Mouse (Mus musculus): ENCODE measurements around the gene Rfng. TPM values are rescaled to one million over a fixed set of nuclear protein-coding genes. Genes with fewer than 3 reads are reported as not detected.
"Not testable (repeated sequence)": the region's sequence is repeated elsewhere in the genome, so short reads cannot be mapped to it uniquely, and the experiment has no call there.

Rfng gene
- not detected in 2 replicates for polyA plus RNA-seq (2012; ENCODE audit: insufficient read depth, insufficient read length, low replicate concordance, missing spikeins)

DNA sequence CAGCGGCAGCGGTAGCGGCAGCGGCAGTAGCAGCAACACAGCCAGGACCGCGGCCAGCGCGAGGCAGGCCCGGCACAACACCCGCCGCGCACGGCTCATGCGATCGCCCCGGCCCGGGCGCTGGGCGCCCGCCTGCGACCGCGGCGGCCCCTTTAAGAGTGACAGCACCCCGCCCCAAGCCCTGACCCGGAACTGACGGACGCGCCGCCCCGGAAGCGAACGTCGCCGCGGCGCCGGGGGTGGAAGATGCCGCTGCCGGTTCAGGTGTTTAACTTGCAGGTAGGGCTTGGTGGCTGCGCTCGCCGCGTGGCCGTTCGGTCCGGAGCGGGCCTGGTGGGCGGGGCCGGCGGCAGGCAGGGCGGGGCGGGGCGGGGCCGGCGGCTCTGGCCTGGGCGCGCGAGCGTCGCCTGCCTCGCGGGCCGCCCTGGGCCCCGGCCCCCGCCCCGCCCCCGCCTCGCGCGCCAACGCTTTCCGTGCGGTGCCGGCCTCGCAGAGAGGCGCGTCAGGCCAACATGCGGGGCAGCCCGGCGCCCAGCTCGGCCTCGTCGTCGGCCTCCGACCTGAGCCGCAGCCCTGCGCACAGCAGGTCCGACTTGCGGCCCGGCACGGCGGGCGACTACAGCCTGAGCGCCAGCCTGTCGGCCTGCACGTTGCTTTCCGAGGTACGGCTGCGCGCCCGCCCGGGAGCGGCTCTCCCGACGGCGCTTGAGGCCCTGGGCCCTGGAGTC lies at the start of gene Rfng, which contains the start of gene Gps1:
Gene Rfng, minus strand, starts transcription at position 144 of the 728 bp plus-strand sequence.
Gene Gps1, plus strand, starts transcription at position 209 of the 728 bp plus-strand sequence.
- Histone ChIP-seq H3K4me3 (ENCODE audit: insufficient read depth, low read depth, low read length) (peak within 1 kb of the TSS; percentile 97), H3K4me1 (ENCODE audit: control insufficient read depth, insufficient read depth, low read length) (peaks cover 28% of the 10 kb centered on the region), H3K27ac (ENCODE audit: insufficient read depth, low read depth, low read length) (peak within 1 kb of the TSS; percentile 21; the same call in 1 of the 2 replicates)
- peak; percentile 69 for TF ChIP-seq POLR2A (IDR thresholded peaks at IDR 0.05; ENCODE audit: insufficient read depth, low read depth, low read length)
- TF ChIP-seq CTCF (IDR thresholded peaks at IDR 0.05; ENCODE audit: insufficient read depth, low read depth, low read length) = no peak
- under 1% methylated on average over 96 of the region's 107 CpGs for WGBS

- 89% methylated on average over 5 of the region's 5 CpGs for WGBS
- H3K4me3 ChIP-seq (ENCODE audit: insufficient read depth, low read depth, low read length); H3K27ac ChIP-seq (ENCODE audit: insufficient read depth, low read depth, low read length); H3K4me1 ChIP-seq (ENCODE audit: control insufficient read depth, insufficient read depth, low read length): not testable (repeated sequence)
Observed at GRCm38 (mm10) chr11:120832962-120833361, 49.0 kb upstream of the Rfng start.

GRCm38 (mm10) chr11:120831659-120832440 lies 47.8 kb upstream of the Rfng start:
- Histone ChIP-seq H3K4me1 (ENCODE audit: control insufficient read depth, insufficient read depth, low read length) (peaks cover 2% of the 10 kb centered on the region; the same call in 1 of the 2 replicates), H3K4me3 (ENCODE audit: insufficient read depth, low read depth, low read length) (no peak overlapping the region), H3K27ac (ENCODE audit: insufficient read depth, low read depth, low read length) (no peak overlapping the region)
- WGBS = 68% methylated on average over 3 of the region's 3 CpGs
- TF ChIP-seq POLR2A (IDR thresholded peaks at IDR 0.05; ENCODE audit: insufficient read depth, low read depth, low read length) (no peak), CTCF (IDR thresholded peaks at IDR 0.05; ENCODE audit: insufficient read depth, low read depth, low read length) (no peak)

DNA sequence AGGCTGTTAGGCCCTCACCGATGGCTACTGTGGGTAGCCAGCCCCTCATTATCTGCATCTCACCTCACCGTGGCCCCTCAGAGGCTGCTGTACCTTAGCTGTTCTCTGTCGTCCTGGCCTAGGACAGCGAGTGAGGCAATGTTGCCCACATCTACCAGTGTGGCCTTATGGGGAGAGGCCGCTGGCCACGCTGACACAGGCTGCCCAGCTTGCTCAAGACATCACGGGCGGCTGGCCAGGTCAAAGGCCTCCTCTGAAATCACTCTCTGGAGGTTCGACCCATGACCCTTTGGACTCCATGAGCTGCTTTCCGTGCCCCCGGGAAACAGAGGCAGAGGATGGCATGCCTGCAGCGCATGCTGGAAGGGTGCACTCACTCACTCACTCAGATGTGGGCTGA lies 46.7 kb upstream of the Rfng start:
- TF ChIP-seq CTCF (IDR thresholded peaks at IDR 0.05; ENCODE audit: insufficient read depth, low read depth, low read length) (no peak), POLR2A (IDR thresholded peaks at IDR 0.05; ENCODE audit: insufficient read depth, low read depth, low read length) (no peak)
- Histone ChIP-seq H3K4me3 (ENCODE audit: insufficient read depth, low read depth, low read length) (no peak overlapping the region), H3K4me1 (ENCODE audit: control insufficient read depth, insufficient read depth, low read length) (peaks cover 3% of the 10 kb centered on the region), H3K27ac (ENCODE audit: insufficient read depth, low read depth, low read length) (no peak overlapping the region)
- 91% methylated on average over 12 of the region's 12 CpGs for WGBS

GRCm38 (mm10) chr11:120829757-120830532 lies 45.9 kb upstream of the Rfng start:
- Histone ChIP-seq H3K4me1 (ENCODE audit: control insufficient read depth, insufficient read depth, low read length) (peaks cover 10% of the 10 kb centered on the region), H3K4me3 (ENCODE audit: insufficient read depth, low read depth, low read length) (no peak overlapping the region), H3K27ac (ENCODE audit: insufficient read depth, low read depth, low read length) (no peak overlapping the region)
- 87% methylated on average over 10 of the region's 10 CpGs for WGBS
- no peak for TF ChIP-seq POLR2A (IDR thresholded peaks at IDR 0.05; ENCODE audit: insufficient read depth, low read depth, low read length)
- no peak for TF ChIP-seq CTCF (IDR thresholded peaks at IDR 0.05; ENCODE audit: insufficient read depth, low read depth, low read length)

DNA sequence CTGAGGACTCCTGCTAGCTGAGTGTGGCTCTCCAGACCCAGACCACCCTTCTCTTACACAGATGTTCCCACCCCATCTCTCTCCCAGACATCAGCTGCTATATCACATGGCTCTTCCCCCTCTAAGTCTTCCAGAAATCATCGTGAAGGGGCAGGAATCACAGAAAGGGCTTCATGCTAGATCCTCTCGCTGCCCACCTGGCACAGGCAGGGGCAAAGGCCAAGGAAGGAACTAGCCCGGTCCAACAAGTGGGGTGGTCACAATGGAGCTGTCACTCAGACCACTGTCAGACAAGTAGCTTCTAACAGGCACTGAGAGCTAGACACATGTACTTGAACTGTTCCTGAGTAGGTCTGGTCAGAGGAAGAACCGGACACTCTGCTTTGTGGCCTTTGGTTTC lies 44.4 kb upstream of the Rfng start:
- Histone ChIP-seq H3K27ac (ENCODE audit: insufficient read depth, low read depth, low read length) (no peak overlapping the region), H3K4me1 (ENCODE audit: control insufficient read depth, insufficient read depth, low read length) (peaks cover 11% of the 10 kb centered on the region), H3K4me3 (ENCODE audit: insufficient read depth, low read depth, low read length) (no peak overlapping the region)
- TF ChIP-seq CTCF (IDR thresholded peaks at IDR 0.05; ENCODE audit: insufficient read depth, low read depth, low read length) (no peak), POLR2A (IDR thresholded peaks at IDR 0.05; ENCODE audit: insufficient read depth, low read depth, low read length) (no peak)
- 73% methylated on average over 4 of the region's 4 CpGs for WGBS

- Histone ChIP-seq H3K4me3 (ENCODE audit: insufficient read depth, low read depth, low read length) (no peak overlapping the region), H3K27ac (ENCODE audit: insufficient read depth, low read depth, low read length) (no peak overlapping the region), H3K4me1 (ENCODE audit: control insufficient read depth, insufficient read depth, low read length) (peaks cover 24% of the 10 kb centered on the region)
- WGBS = 84% methylated on average over 8 of the region's 8 CpGs
- TF ChIP-seq POLR2A (IDR thresholded peaks at IDR 0.05; ENCODE audit: insufficient read depth, low read depth, low read length) (no peak), CTCF (IDR thresholded peaks at IDR 0.05; ENCODE audit: insufficient read depth, low read depth, low read length) (no peak)
Observed at GRCm38 (mm10) chr11:120826016-120826953, 42.3 kb upstream of the Rfng start.
